Mouse (Mus musculus): ENCODE measurements around the gene Gjb2. TPM values are rescaled to one million over a fixed set of nuclear protein-coding genes. Genes with fewer than 3 reads are reported as not detected.

Gene Gjb2
- polyA plus RNA-seq (2012; rRNA removed) = 33.6 and 39.1 TPM in 2 replicates
- 102 and 111 TPM in 2 replicates for polyA plus RNA-seq (2014; fragmentation: Nextera tagmentation; extraction: Ambion mirVana)

DNA sequence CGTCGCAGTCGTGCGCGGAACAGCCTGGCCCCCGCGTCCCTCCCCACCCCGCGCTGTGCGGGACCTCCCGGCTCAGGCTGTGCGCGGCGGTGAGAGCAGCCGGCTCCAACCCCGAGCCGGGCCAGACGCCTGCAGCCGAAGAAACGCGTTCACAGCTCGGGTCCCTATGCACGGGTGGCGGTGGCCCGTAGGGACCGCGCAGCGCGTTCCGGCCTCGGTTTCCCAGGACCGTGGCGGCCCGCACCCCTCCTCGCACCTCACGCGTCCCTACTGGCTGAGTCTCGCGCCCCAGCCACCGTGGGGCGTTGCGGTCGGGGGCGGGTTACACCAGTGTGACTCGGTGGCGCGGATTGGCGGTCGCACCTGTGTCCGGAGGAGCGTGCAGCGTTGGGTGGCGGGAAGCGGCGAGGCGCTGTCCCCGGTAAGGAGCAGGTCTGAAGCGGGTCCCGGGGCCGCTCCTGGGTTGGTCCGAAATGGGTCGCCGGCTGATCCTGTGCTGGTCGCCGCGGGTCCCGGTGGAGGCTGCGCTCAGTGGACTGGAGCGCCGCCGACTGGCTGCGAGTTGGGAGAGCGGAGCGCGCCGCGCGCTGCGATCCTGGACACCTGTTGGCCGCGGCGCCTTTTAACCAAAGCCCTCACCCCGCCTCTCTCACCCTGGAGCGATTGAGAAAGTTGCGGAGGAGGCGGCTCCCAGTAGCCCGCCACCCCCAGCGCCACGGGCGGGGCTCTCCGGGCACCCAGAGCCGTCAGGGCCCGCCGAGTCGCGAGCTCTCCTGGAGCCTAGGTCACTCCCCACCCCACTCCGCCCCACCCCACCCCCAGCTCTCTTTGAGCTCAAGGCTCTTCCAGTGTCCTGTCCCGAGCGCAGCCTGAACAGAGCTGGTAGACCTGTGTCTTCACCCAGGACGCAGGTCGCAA lies at the start of gene Gjb2:
Gene Gjb2, minus strand, starts transcription at position 597 of the 918 bp plus-strand sequence.
- under 1% methylated on average over 72 of the region's 101 CpGs for WGBS
- peaks cover 53% of the 10 kb centered on the region for H3K27me3 ChIP-seq (ENCODE audit: control insufficient read depth, insufficient read depth, low read length)

GRCm38 (mm10) chr14:57145741-57146140 lies 41.2 kb upstream of the Gjb2 start:
- ATAC-seq (ENCODE audit: low FRiP score, low read depth) (no peak), DNase-seq (ENCODE audit: low spot score) (no peak)
- Histone ChIP-seq H3K4me3 (replicated peaks; ENCODE audit: low read length) (no peak overlapping the region), H3K36me3 (ENCODE audit: control insufficient read depth, insufficient read depth, low read length) (no peaks in the 10 kb centered on the region), H3K27ac (replicated peaks; ENCODE audit: low read depth, low read length) (no peak overlapping the region), H3K4me1 (ENCODE audit: control insufficient read depth, insufficient read depth, low read length) (no peaks in the 10 kb centered on the region), H3K4me2 (replicated peaks; ENCODE audit: low read depth, low read length, severe bottlenecking) (no peak overlapping the region), H3K9ac (ENCODE audit: low read depth, low read length, severe bottlenecking) (no peak overlapping the region), H3K27me3 (ENCODE audit: control insufficient read depth, insufficient read depth, low read length) (no peaks in the 10 kb centered on the region), H3K9me3 (ENCODE audit: control insufficient read depth, low read length) (no peaks in the 10 kb centered on the region)
- WGBS = 26% methylated on average over 4 of the region's 4 CpGs
- TF ChIP-seq POLR2A (IDR thresholded peaks at IDR 0.05; ENCODE audit: borderline replicate concordance, extremely low read depth, insufficient read depth, insufficient read length) = no peak

More for the DNA sequence above, at the start of gene Gjb2:
- ATAC-seq (ENCODE audit: low FRiP score, low read depth) = peak; percentile 53
- 0 out of 2 replicates have a peak, but pooled peaks cover 3% of the 10 kb centered on the region for H3K4me1 ChIP-seq (ENCODE audit: control insufficient read depth, insufficient read depth, low read length)
- peak within 1 kb of the TSS; percentile 58 for H3K9ac ChIP-seq (ENCODE audit: low read depth, low read length, severe bottlenecking)
- 0 out of 2 replicates have a peak within 1 kb of the TSS, but pooled peaks have one; percentile 8 for H3K27ac ChIP-seq (replicated peaks; ENCODE audit: low read depth, low read length)
- H3K4me2 ChIP-seq (replicated peaks; ENCODE audit: low read depth, low read length, severe bottlenecking) = peak within 1 kb of the TSS; percentile 100
- TF ChIP-seq POLR2A (IDR thresholded peaks at IDR 0.05; ENCODE audit: borderline replicate concordance, extremely low read depth, insufficient read depth, insufficient read length) = no peak
- peak; percentile 45 for DNase-seq (ENCODE audit: low spot score)
- H3K9me3 ChIP-seq (ENCODE audit: control insufficient read depth, low read length) = no peaks in the 10 kb centered on the region
- H3K36me3 ChIP-seq (ENCODE audit: control insufficient read depth, insufficient read depth, low read length) = no peaks in the 10 kb centered on the region
- peak within 1 kb of the TSS; percentile 56 for H3K4me3 ChIP-seq (replicated peaks; ENCODE audit: low read length)

DNA sequence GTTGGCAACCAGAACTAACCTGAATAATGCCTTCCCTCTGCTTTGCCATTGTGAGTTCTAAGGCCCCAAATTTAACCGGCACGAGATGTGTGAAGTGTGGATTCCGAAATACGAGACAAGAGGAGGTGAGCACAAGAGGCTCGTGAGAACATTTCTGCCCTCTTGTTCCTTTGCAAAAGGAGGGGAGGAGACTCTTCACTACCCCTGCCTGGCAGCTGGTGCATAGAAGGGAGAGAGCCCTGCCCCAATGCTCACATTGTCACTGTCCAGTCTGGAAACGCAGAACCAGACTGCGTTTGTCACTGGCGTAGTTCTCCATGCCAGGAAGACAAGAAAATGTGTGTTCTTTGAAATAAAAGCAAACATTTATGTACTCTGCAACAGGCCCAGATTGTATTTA lies 30.8 kb upstream of the Gjb2 start:
- DNase-seq (ENCODE audit: low spot score) = no peak
- Histone ChIP-seq H3K9me3 (ENCODE audit: control insufficient read depth, low read length) (no peaks in the 10 kb centered on the region), H3K27me3 (ENCODE audit: control insufficient read depth, insufficient read depth, low read length) (peaks cover 36% of the 10 kb centered on the region), H3K9ac (ENCODE audit: low read depth, low read length, severe bottlenecking) (no peak overlapping the region), H3K4me1 (ENCODE audit: control insufficient read depth, insufficient read depth, low read length) (no peaks in the 10 kb centered on the region), H3K27ac (replicated peaks; ENCODE audit: low read depth, low read length) (no peak overlapping the region), H3K4me2 (replicated peaks; ENCODE audit: low read depth, low read length, severe bottlenecking) (no peak overlapping the region), H3K4me3 (replicated peaks; ENCODE audit: low read length) (no peak overlapping the region), H3K36me3 (ENCODE audit: control insufficient read depth, insufficient read depth, low read length) (no peaks in the 10 kb centered on the region)
- no peak for ATAC-seq (ENCODE audit: low FRiP score, low read depth)
- TF ChIP-seq POLR2A (IDR thresholded peaks at IDR 0.05; ENCODE audit: borderline replicate concordance, extremely low read depth, insufficient read depth, insufficient read length) = no peak
- 65% methylated on average over 8 of the region's 8 CpGs for WGBS

GRCm38 (mm10) chr14:57133161-57133661 lies 28.7 kb upstream of the Gjb2 start, which contains the start of gene Gjb6:
Gjb6 (minus strand) TSS chr14:57133611.
- H3K4me2 ChIP-seq (replicated peaks; ENCODE audit: low read depth, low read length, severe bottlenecking) = peak within 1 kb of the TSS; percentile 72
- ATAC-seq (ENCODE audit: low FRiP score, low read depth) = no peak
- peak within 1 kb of the TSS; percentile 43 for H3K9ac ChIP-seq (ENCODE audit: low read depth, low read length, severe bottlenecking)
- no peaks in the 10 kb centered on the region for H3K4me1 ChIP-seq (ENCODE audit: control insufficient read depth, insufficient read depth, low read length)
- H3K4me3 ChIP-seq (replicated peaks; ENCODE audit: low read length) = peak within 1 kb of the TSS; percentile 38
- H3K27me3 ChIP-seq (ENCODE audit: control insufficient read depth, insufficient read depth, low read length) = peaks cover 36% of the 10 kb centered on the region
- TF ChIP-seq POLR2A (IDR thresholded peaks at IDR 0.05; ENCODE audit: borderline replicate concordance, extremely low read depth, insufficient read depth, insufficient read length) = no peak
- DNase-seq (ENCODE audit: low spot score) = no peak
- no peaks in the 10 kb centered on the region for H3K9me3 ChIP-seq (ENCODE audit: control insufficient read depth, low read length)
- WGBS = 1% methylated on average over 30 of the region's 33 CpGs
- H3K27ac ChIP-seq (replicated peaks; ENCODE audit: low read depth, low read length) = no peak within 1 kb of the TSS
- no peaks in the 10 kb centered on the region for H3K36me3 ChIP-seq (ENCODE audit: control insufficient read depth, insufficient read depth, low read length)

DNA sequence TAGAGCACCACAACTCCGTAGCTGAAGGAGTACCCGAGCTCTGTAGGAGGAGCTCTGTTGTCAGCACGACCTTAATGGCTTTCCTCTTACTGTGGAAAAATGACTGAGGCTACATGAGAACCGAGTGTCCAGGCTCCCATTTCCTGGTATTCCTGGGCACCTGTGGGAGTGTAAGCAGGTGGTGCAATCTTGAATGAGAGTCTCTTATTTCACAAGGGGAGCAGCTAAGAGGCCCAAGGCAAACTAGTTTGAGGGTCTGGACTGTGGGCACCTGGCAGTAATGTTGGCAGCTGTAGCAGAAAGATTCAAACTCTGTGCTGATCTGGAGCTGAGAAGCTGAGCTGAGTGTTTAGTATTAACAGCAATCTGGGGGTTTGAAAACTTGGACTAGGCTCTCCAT lies 22.9 kb upstream of the Gjb2 start:
- no peaks in the 10 kb centered on the region for H3K4me1 ChIP-seq (ENCODE audit: control insufficient read depth, insufficient read depth, low read length)
- no peaks in the 10 kb centered on the region for H3K36me3 ChIP-seq (ENCODE audit: control insufficient read depth, insufficient read depth, low read length)
- WGBS = 43% methylated on average over 4 of the region's 4 CpGs
- H3K4me2 ChIP-seq (replicated peaks; ENCODE audit: low read depth, low read length, severe bottlenecking) = no peak overlapping the region
- H3K27me3 ChIP-seq (ENCODE audit: control insufficient read depth, insufficient read depth, low read length) = peaks cover 12% of the 10 kb centered on the region
- H3K9me3 ChIP-seq (ENCODE audit: control insufficient read depth, low read length) = no peaks in the 10 kb centered on the region
- H3K9ac ChIP-seq (ENCODE audit: low read depth, low read length, severe bottlenecking) = no peak overlapping the region
- no peak overlapping the region for H3K27ac ChIP-seq (replicated peaks; ENCODE audit: low read depth, low read length)
- H3K4me3 ChIP-seq (replicated peaks; ENCODE audit: low read length) = no peak overlapping the region
- ATAC-seq (ENCODE audit: low FRiP score, low read depth) = peak; percentile 41; the same call in 1 of the 2 replicates
- TF ChIP-seq POLR2A (IDR thresholded peaks at IDR 0.05; ENCODE audit: borderline replicate concordance, extremely low read depth, insufficient read depth, insufficient read length) = no peak
- DNase-seq (ENCODE audit: low spot score) = peak; percentile 45

Measured in limb, embryonic 14.5 days (tissue).